Mouse (Mus musculus): Measurements from ENCODE around the gene Olfr547.

GRCm38 (mm10) chr7:102488161-102488560 lies 46.4 kb upstream of the Olfr547 start, which contains the start of gene Olfr544:
- no peak for TF ChIP-seq CTCF (IDR thresholded peaks at IDR 0.05; ENCODE audit: control insufficient read depth, insufficient read depth, low read length)
- TF ChIP-seq POLR2A (IDR thresholded peaks at IDR 0.05; ENCODE audit: borderline replicate concordance, control insufficient read depth, low read depth, low read length): no peak
